8 mouse cellular contexts compared by ENCODE assay signal in the genomic region with DNA sequence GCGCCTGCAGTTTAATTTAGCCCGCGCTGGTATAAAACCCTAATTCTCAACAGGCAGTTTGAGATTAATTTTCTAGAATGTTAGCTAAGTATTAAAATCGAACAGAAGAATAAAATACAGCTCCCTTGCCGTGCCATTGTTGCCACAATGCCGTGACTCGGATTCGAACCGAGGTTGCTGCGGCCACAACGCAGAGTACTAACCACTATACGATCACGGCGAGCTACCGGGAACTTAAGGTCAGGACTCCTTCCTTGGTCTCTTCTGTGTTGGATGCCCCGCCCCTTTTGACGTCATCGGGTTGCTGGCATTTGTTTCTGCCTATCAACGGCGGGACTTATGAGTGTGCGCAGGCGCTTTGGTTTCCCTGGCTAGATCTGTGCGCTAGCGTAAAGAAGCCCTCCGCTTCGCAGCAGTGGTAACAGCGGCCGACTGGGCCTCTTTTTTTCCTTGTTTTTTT. TPM values are rescaled to one million over a fixed set of nuclear protein-coding genes. Genes with fewer than 3 reads are reported as not detected.
DNase-seq lines count a peak whose midpoint lies in the region; ATAC-seq and TF ChIP-seq lines count a peak whose summit lies in the region.

No protein-coding gene starts in this region.

- DNase-seq in ES-CJ7 (ENCODE audit: low read depth, low spot score) = peak; percentile 95
- peak; percentile 97 for DNase-seq in cerebellum, adult 11 months
- DNase-seq in heart, postnatal 36 days = peak; percentile 98 to 99
- DNase-seq in layer of hippocampus, adult 2 months (ENCODE audit: low spot score in 2 of 2) = peak; percentile 96 to 97
- DNase-seq in lung, embryonic 14.5 days = peak; percentile 97
- DNase-seq in thymus, adult 2 months = peak; percentile 96

- TF ChIP-seq CTCF in layer of hippocampus, adult 2 months (conservative IDR thresholded peaks at IDR 0.05) = no peak
- TF ChIP-seq CTCF in lung, embryonic 14.5 days (IDR thresholded peaks at IDR 0.05; ENCODE audit: low read depth) = no peak
- TF ChIP-seq CTCF in olfactory bulb, adult 2 months (IDR thresholded peaks at IDR 0.05; ENCODE audit: insufficient read depth, low read depth, low read length) = no peak
- TF ChIP-seq CTCF in thymus, adult 2 months (IDR thresholded peaks at IDR 0.05; ENCODE audit: borderline replicate concordance, control insufficient read depth, extremely low read depth, insufficient read depth, low read length, poor library complexity) = no peak

- WGBS in forebrain, embryonic 15.5 days = under 1% methylated on average over 28 of the region's 28 CpGs
- under 1% methylated on average over 28 of the region's 28 CpGs for WGBS in lung, embryonic 14.5 days
- under 1% methylated on average over 28 of the region's 28 CpGs for WGBS in olfactory bulb, adult 2 months
- WGBS in thymus, adult 2 months = under 1% methylated on average over 28 of the region's 28 CpGs

- H3K9ac ChIP-seq in forebrain, embryonic 15.5 days (replicated peaks) = peak overlapping the region; percentile 75
- peak overlapping the region; percentile 81 for H3K9ac ChIP-seq in lung, embryonic 14.5 days

- intact Hi-C loops in heart, postnatal 36 days (cut with DNase I) = loop anchor here (10.0 kb wide), 1 partner anchor 248 kb away; no protein-coding TSS in a partner anchor

- peak overlapping the region; percentile 46 for H3K4me2 ChIP-seq in forebrain, embryonic 15.5 days (replicated peaks)
- peak overlapping the region; percentile 67 for H3K4me2 ChIP-seq in lung, embryonic 14.5 days

- peaks cover 15% of the 10 kb centered on the region; the same call in 1 of the 2 replicates for H3K4me1 ChIP-seq in forebrain, embryonic 15.5 days
- H3K4me1 ChIP-seq in lung, embryonic 14.5 days (ENCODE audit: insufficient read depth) = no peaks in the 10 kb centered on the region
- H3K4me1 ChIP-seq in olfactory bulb, adult 2 months (ENCODE audit: control insufficient read depth, insufficient read depth, low read length) = peaks cover 4% of the 10 kb centered on the region
- peaks cover 11% of the 10 kb centered on the region for H3K4me1 ChIP-seq in thymus, adult 2 months (replicated peaks; ENCODE audit: control insufficient read depth, insufficient read depth, low read length)

- H3K27me3 ChIP-seq in forebrain, embryonic 15.5 days = no peaks in the 10 kb centered on the region
- no peaks in the 10 kb centered on the region for H3K27me3 ChIP-seq in lung, embryonic 14.5 days (ENCODE audit: insufficient read depth, low read length)
- no peaks in the 10 kb centered on the region for H3K27me3 ChIP-seq in thymus, adult 2 months (ENCODE audit: control insufficient read depth, insufficient read depth, low read length)

- H3K4me3 ChIP-seq in forebrain, embryonic 15.5 days = peak overlapping the region; percentile 78
- peak overlapping the region; percentile 88 for H3K4me3 ChIP-seq in layer of hippocampus, adult 2 months
- H3K4me3 ChIP-seq in lung, embryonic 14.5 days (ENCODE audit: low read depth, low read length) = peak overlapping the region; percentile 60
- H3K4me3 ChIP-seq in olfactory bulb, adult 2 months (ENCODE audit: insufficient read depth, low read depth, low read length) = peak overlapping the region; percentile 71
- peak overlapping the region; percentile 83 for H3K4me3 ChIP-seq in thymus, adult 2 months (ENCODE audit: control insufficient read depth, insufficient read depth, low read length)

- peak; percentile 91 for ATAC-seq in forebrain, embryonic 15.5 days (replicated peaks)
- peak; percentile 89 for ATAC-seq in lung, embryonic 14.5 days (ENCODE audit: insufficient read depth)

- peak; percentile 84 for TF ChIP-seq POLR2A in olfactory bulb, adult 2 months (IDR thresholded peaks at IDR 0.05; ENCODE audit: insufficient read depth, low read depth, low read length)
- TF ChIP-seq POLR2A in thymus, adult 2 months (IDR thresholded peaks at IDR 0.05; ENCODE audit: control insufficient read depth, extremely low read depth, insufficient read depth, low read length, poor library complexity) = peak; percentile 67

- H3K9me3 ChIP-seq in forebrain, embryonic 15.5 days = no peaks in the 10 kb centered on the region
- H3K9me3 ChIP-seq in lung, embryonic 14.5 days (ENCODE audit: low read depth, low read length) = no peaks in the 10 kb centered on the region

- H3K27ac ChIP-seq in forebrain, embryonic 15.5 days (replicated peaks) = peak overlapping the region; percentile 96
- peak overlapping the region; percentile 98 for H3K27ac ChIP-seq in layer of hippocampus, adult 2 months
- H3K27ac ChIP-seq in lung, embryonic 14.5 days (ENCODE audit: low read depth) = peak overlapping the region; percentile 95
- H3K27ac ChIP-seq in olfactory bulb, adult 2 months (ENCODE audit: insufficient read depth, low read depth, low read length) = peak overlapping the region; percentile 90
- peak overlapping the region; percentile 72; the same call in 1 of the 2 replicates for H3K27ac ChIP-seq in thymus, adult 2 months (ENCODE audit: control insufficient read depth, insufficient read depth, low read length)

- no peaks in the 10 kb centered on the region for H3K36me3 ChIP-seq in forebrain, embryonic 15.5 days
- H3K36me3 ChIP-seq in lung, embryonic 14.5 days (ENCODE audit: insufficient read depth) = no peaks in the 10 kb centered on the region
- H3K36me3 ChIP-seq in thymus, adult 2 months (ENCODE audit: control insufficient read depth, insufficient read depth, low read length) = no peaks in the 10 kb centered on the region

RNA-seq across cellular contexts. Expression of a gene that starts 8.3 kb away (rescaled TPM):
- polyA plus RNA-seq in forebrain, embryonic 15.5 days (2015; fragmentation: Nextera tagmentation; extraction: Ambion mirVana) = 10.3 and 11.0 TPM in 2 replicates
- total RNA-seq in heart, postnatal 36 days (2021) = 1 to 10 TPM; 5.0 to 6.1 TPM
- 10 to 100 TPM; 61.7 to 62.6 TPM for total RNA-seq in layer of hippocampus, adult 2 months (2021)
- polyA plus RNA-seq in lung, embryonic 14.5 days (2014; fragmentation: Nextera tagmentation; extraction: Ambion mirVana) = 3.7 and 5.1 TPM in 2 replicates
- polyA plus RNA-seq in olfactory bulb, adult 2 months (2012; ENCODE audit: insufficient read depth, insufficient read length, low replicate concordance, missing spikeins) = not detected in 2 replicates
- polyA plus RNA-seq in thymus, adult 2 months (2012; rRNA removed) = 36.3 and 41.9 TPM in 2 replicates

RNA-seq across cellular contexts. Expression of a gene that starts 49.0 kb away (rescaled TPM):
- not detected in 2 replicates for polyA plus RNA-seq in forebrain, embryonic 15.5 days (2015; fragmentation: Nextera tagmentation; extraction: Ambion mirVana)
- total RNA-seq in heart, postnatal 36 days (2021) = 10 to 100 TPM; 21.7 to 22.4 TPM
- under 1 TPM in 1 of 2 experiments, not detected in 1; 0.54 TPM for total RNA-seq in layer of hippocampus, adult 2 months (2021)
- polyA plus RNA-seq in lung, embryonic 14.5 days (2014; fragmentation: Nextera tagmentation; extraction: Ambion mirVana) = 0.12 and 0.26 TPM in 2 replicates
- not detected in 2 replicates for polyA plus RNA-seq in olfactory bulb, adult 2 months (2012; ENCODE audit: insufficient read depth, insufficient read length, low replicate concordance, missing spikeins)
- 22.9 and 28.7 TPM in 2 replicates for polyA plus RNA-seq in thymus, adult 2 months (2012; rRNA removed)

Comparison
In these comparisons a context has a peak if more than half of its experiments do, and no peak if none do; other contexts are left out.
1. Peak in every context shown above with its lines: DNase-seq, ATAC-seq, H3K4me3 ChIP-seq and H3K27ac ChIP-seq.